Mouse (Mus musculus) ES-E14 (cell line): Measurements from ENCODE around the gene Rpap2. TPM values are rescaled to one million over a fixed set of nuclear protein-coding genes. Genes with fewer than 3 reads are reported as not detected.

ENCODE experiments used
- DNase-seq: peaks from one replicate; pipeline ENCODE4 v3.0.0-alpha.2; 2013; ENCODE audit warnings: low read depth, low spot score
- H3K27ac ChIP-seq: 2 replicates; pipeline ENCODE4 v1.5.1; 2012; ENCODE audit warnings: low read depth, mild to moderate bottlenecking, low read length, moderate library complexity, mixed read lengths; ENCODE audit not compliant: poor library complexity, insufficient read depth, severe bottlenecking
- H3K36me3 ChIP-seq: 2 replicates; pipeline ENCODE4 v1.6.1; 2012; ENCODE audit warnings: mild to moderate bottlenecking, low read length, moderate library complexity, mixed read lengths; ENCODE audit not compliant: control insufficient read depth, poor library complexity, insufficient read depth, severe bottlenecking
- H3K4me1 ChIP-seq, 2 experiments: fragments of 150-350 bp in 1 of 2; sonication (generic) in 1 of 2; 2 replicates each; pipeline ENCODE4 v1.6.1; 2012; ENCODE audit warnings: low read length in 2 of 2, mild to moderate bottlenecking in 1 of 2, mixed read lengths in 1 of 2; ENCODE audit not compliant: control insufficient read depth in 2 of 2, insufficient read depth in 2 of 2, poor library complexity in 1 of 2
- H3K4me3 ChIP-seq, 2 experiments: fragments of 150-350 bp in 1 of 2; sonication (generic) in 1 of 2; 2 replicates each; pipeline ENCODE4 v1.5.1; 2012; ENCODE audit warnings: low read length in 2 of 2, low read depth in 1 of 2, mild to moderate bottlenecking in 1 of 2, mixed read lengths in 1 of 2; ENCODE audit not compliant: insufficient read depth in 1 of 2, poor library complexity in 1 of 2, severe bottlenecking in 1 of 2
- H3K9ac ChIP-seq: 2 replicates; pipeline ENCODE4 v1.6.1; 2012; ENCODE audit warnings: low read depth, mild to moderate bottlenecking, low read length, mixed read lengths; ENCODE audit not compliant: poor library complexity, insufficient read depth, severe bottlenecking
- H3K9me3 ChIP-seq: fragments of 150-350 bp; sonication (generic); 2 replicates; pipeline ENCODE4 v1.6.1; 2012; ENCODE audit warnings: low read depth, mild to moderate bottlenecking, low read length; ENCODE audit not compliant: control insufficient read depth, insufficient read depth
- CHD2 ChIP-seq: IDR thresholded peaks from 2 replicates; pipeline ENCODE4 v1.6.1; 2014; ENCODE audit warnings: mild to moderate bottlenecking, low read depth, low read length, inconsistent platforms
- HCFC1 ChIP-seq: IDR thresholded peaks from 2 replicates; pipeline ENCODE4 v1.6.1; 2012; ENCODE audit warnings: low read length, inconsistent platforms, borderline replicate concordance; ENCODE audit not compliant: insufficient read depth
- MAFK ChIP-seq: IDR thresholded peaks from 2 replicates; pipeline ENCODE4 v1.6.1; 2014; ENCODE audit warnings: mild to moderate bottlenecking, low read depth, low read length, inconsistent platforms; ENCODE audit not compliant: insufficient read depth
- ZC3H11A ChIP-seq: IDR thresholded peaks from 2 replicates; pipeline ENCODE4 v1.6.1; 2012; ENCODE audit warnings: low read depth, mild to moderate bottlenecking, inconsistent platforms, low read length, borderline replicate concordance
- ZNF384 ChIP-seq: IDR thresholded peaks from 2 replicates; pipeline ENCODE4 v1.6.1; 2012; ENCODE audit warnings: low read depth, low read length, inconsistent platforms
- in situ Hi-C, 2 experiments: fragments of 600-800 bp; cut with MboI; formaldehyde crosslinking; loops; one replicate each; pipeline ENCODE4 v1.15.1; 2025; ENCODE audit warnings: low sequenced_read_pairs in 2 of 2, inconsistent platforms in 1 of 2; ENCODE audit not compliant: unreplicated experiment in 2 of 2
- total RNA-seq: library from RNA; depleted of rRNA; stranded (reverse); fragments of 300-350 nt; gene quantifications from 2 replicates; pipeline ENCODE4 v1.2.3, GENCODE M21; 2012

The Rpap2 gene
- total RNA-seq, 1 experiment = 20.2 TPM

DNA sequence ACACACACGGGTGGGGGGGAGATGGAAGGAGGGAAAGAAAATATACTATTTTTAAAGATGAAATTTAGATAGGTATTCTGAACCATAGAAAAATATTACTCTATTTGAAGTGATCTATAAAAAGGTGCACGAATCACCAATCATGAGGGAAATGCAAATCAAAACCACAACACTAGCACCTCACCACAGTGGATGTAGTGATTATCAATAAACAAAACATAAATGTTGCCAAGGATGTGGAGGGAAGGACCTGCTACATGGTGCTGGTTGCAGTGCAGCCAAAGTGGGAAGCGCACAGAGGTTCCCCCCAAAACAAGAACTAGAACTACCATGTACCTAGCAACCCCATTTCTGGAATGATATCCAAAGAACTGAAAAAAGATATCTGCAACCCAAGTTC lies 97.8 kb downstream of the Rpap2 start:
- H3K4me3 ChIP-seq = no peak overlapping the region
- H3K9ac ChIP-seq = no peak overlapping the region
- no peak for DNase-seq
- H3K9me3 ChIP-seq = no peaks in the 10 kb centered on the region
- in situ Hi-C loops = no loop called here
- no peaks in the 10 kb centered on the region for H3K36me3 ChIP-seq
- no peaks in the 10 kb centered on the region for H3K4me1 ChIP-seq
- no peak for TF ChIP-seq ZC3H11A
- no peak for TF ChIP-seq CHD2
- TF ChIP-seq MAFK = no peak
- no peak for TF ChIP-seq HCFC1
- no peak for TF ChIP-seq ZNF384
- H3K27ac ChIP-seq = no peak overlapping the region

DNA sequence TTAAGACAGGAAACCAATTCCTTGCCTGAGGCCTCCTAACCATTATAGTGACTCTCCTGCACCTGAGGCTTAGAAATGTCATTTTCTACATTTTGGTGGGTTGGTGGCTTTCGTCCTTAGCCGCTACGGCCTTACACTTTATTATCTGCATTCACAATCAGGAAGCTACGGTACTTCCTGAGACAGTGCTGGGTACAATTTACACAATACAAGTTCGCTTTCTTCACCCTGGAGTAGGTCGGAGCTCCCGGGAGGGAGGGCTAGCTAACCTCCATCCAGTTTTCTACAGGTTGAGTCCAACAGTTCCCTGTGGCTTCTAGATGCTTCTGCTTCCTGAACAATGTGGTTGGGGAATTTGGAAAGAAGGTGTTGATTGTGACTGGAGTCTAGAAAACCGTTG lies 101.7 kb downstream of the Rpap2 start:
- DNase-seq = no peak
- in situ Hi-C loops = no loop called here
- H3K36me3 ChIP-seq = no peaks in the 10 kb centered on the region
- no peaks in the 10 kb centered on the region for H3K9me3 ChIP-seq
- TF ChIP-seq HCFC1 (no peak), ZNF384 (no peak), CHD2 (no peak), MAFK (no peak), ZC3H11A (no peak)
- no peak overlapping the region for H3K9ac ChIP-seq
- no peak overlapping the region for H3K27ac ChIP-seq
- H3K4me3 ChIP-seq = no peak overlapping the region
- H3K4me1 ChIP-seq = no peaks in the 10 kb centered on the region

DNA sequence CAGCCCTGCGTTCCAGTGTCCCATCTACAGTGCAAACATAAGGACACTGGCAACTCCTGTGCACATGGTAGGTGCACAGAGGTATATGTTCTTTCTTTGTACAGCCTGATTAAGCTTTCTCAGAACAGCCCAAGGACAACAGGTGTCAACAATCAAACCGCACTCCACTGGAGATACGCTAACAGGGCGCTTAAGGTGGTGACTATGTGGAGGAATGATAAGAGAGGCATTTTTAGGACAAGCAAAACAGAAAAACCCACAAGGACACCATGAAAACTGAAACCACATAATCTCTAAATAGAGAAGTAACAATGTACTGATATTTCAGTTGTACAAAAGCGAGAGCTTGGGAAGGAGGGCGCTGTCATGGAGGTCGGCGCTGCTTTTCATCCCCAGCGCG lies 103.7 kb downstream of the Rpap2 start:
- TF ChIP-seq ZC3H11A (no peak), HCFC1 (no peak), MAFK (no peak), ZNF384 (no peak), CHD2 (no peak)
- H3K4me3 ChIP-seq = no peak overlapping the region

DNA sequence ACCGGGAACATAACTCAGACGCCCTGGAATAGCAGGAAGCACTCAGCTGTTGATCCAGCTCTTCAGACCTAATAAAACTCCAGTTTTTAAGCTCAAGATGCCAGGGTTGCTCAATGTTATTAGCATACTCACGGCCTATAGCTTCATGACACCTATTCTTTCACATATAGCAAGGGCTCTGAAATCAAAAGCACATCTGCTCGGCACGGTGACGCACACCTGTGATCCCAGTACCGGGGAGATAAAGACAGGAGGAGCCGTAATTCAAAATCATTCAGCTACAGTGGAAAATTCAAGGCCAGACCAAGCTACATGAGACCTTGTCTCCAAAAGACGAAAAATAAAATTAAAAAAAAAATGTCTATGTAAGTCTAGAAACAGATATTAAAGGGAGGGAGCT lies 104.5 kb downstream of the Rpap2 start:
- no peak for DNase-seq
- H3K27ac ChIP-seq = no peak overlapping the region
- no peak overlapping the region for H3K4me3 ChIP-seq
- no peaks in the 10 kb centered on the region for H3K9me3 ChIP-seq
- H3K4me1 ChIP-seq = no peaks in the 10 kb centered on the region
- in situ Hi-C loops = loop anchor here in 1 of 2 experiments (25.0 kb wide), 1 partner anchor 1239 kb away; the partner anchor contains the start of gene Barhl2
- H3K36me3 ChIP-seq = no peaks in the 10 kb centered on the region
- no peak for TF ChIP-seq HCFC1
- TF ChIP-seq CHD2 = no peak
- TF ChIP-seq ZC3H11A = no peak
- no peak for TF ChIP-seq ZNF384
- TF ChIP-seq MAFK = no peak
- no peak overlapping the region for H3K9ac ChIP-seq

More for the DNA sequence above, 103.7 kb downstream of the Rpap2 start:
- no peaks in the 10 kb centered on the region for H3K4me1 ChIP-seq
- H3K36me3 ChIP-seq = no peaks in the 10 kb centered on the region
- no peak overlapping the region for H3K27ac ChIP-seq
- no peaks in the 10 kb centered on the region for H3K9me3 ChIP-seq
- no peak for DNase-seq
- H3K9ac ChIP-seq = no peak overlapping the region
- in situ Hi-C loops = loop anchor here in 1 of 2 experiments (25.0 kb wide), 1 partner anchor 1239 kb away; the partner anchor contains the start of gene Barhl2

DNA sequence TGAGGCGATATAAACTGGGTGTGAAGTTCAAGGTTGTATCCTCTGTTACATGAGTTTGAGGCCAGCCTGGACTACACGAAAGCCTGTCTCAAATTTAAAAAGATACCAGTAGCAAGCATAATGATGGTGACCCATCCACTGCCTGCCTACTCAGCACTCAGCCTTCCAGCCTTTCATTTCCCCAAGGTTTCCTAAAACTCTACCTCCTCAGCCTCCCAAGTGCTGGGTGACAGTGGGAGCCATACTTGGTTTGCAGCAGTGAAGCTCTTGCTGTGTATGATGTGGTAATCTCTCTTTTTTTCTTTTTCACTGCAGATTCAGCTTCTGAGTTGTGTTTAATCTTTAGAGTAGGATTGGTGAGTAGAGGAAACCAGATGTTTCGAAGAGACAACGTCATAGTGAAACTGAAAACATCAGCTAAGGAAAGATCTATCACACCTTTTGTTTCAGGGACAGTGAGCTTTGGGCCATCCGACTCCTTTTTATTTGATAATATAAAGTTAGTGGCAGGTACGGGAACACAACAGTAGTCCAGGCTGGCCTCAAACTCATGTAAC lies 106.1 kb downstream of the Rpap2 start:
- DNase-seq = no peak
- in situ Hi-C loops = loop anchor here in 1 of 2 experiments (25.0 kb wide), 1 partner anchor 1241 kb away; the partner anchor contains the start of gene Barhl2
- Histone ChIP-seq H3K4me1 (no peaks in the 10 kb centered on the region; a peak in 1 of 4 replicates), H3K27ac (no peak overlapping the region), H3K36me3 (no peaks in the 10 kb centered on the region), H3K4me3 (no peak overlapping the region), H3K9me3 (no peaks in the 10 kb centered on the region), H3K9ac (no peak overlapping the region)
- no peak for TF ChIP-seq CHD2
- TF ChIP-seq MAFK = no peak
- no peak for TF ChIP-seq HCFC1
- no peak for TF ChIP-seq ZC3H11A
- no peak for TF ChIP-seq ZNF384
